Comparison of ENCODE assay signal across 8 mouse cellular contexts in the genomic region with DNA sequence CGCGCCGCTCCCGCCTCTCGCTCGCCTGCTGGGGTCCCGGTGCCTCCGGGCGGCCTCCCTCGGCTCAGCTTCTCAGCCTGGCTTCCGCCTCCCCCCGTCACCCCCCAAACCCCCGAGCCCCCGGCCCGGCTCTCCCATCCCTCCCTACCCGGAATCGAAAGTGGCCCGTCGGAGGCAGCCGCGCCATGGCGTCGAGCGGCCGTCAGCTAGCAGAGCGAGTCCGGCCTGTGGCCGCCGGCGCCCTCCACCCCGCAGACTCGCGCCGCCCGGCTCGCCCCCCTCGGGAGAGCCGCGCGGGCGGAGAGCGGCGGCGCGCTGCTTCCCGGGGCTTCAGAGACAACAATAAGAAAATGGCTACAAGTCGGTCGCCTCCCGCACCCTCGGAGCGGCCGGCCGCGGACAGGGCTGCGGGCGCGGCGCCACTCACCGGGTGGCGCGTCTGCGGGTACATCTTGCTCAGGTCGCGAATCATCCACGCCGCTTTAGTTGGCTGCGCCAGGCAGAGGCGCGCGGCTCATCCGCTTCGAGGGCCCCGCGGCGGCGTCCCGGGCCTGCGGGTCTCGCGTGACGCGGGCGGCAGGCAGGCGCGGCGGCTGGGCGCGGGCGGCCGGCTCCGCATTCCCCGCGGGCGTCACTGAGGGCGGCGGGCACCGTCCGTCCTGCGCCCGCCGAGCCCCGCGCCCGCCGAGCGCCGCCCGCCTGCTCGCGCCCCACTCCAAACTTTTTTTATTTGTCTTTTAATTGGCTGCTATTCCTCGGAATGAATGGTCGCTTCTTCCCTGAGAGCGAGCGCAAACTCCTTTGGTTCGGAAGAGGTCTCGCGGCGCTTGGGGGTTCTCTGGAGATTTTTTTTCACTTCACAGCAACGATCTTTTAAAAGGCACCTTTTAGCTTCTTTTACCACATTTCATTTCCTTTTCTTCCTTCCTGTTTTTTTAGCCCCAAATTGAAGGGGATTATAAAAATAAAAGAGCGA. TPM values are rescaled to one million over a fixed set of nuclear protein-coding genes. Genes with fewer than 3 reads are reported as not detected.
DNase-seq lines count a peak whose midpoint lies in the region; ATAC-seq and TF ChIP-seq lines count a peak whose summit lies in the region.

No protein-coding gene starts in this region.

- H3K9ac ChIP-seq in kidney, embryonic 14.5 days (ENCODE audit: low read depth, low read length) = peak overlapping the region; percentile 93
- peak overlapping the region; percentile 94 for H3K9ac ChIP-seq in liver, embryonic 13.5 days
- H3K9ac ChIP-seq in neural tube, embryonic 12.5 days = peak overlapping the region; percentile 93

- H3K27ac ChIP-seq in embryonic facial prominence, embryonic 10.5 days (replicated peaks) = peak overlapping the region; percentile 97
- peak overlapping the region; percentile 97 for H3K27ac ChIP-seq in heart, embryonic 10.5 days
- peak overlapping the region; percentile 95 for H3K27ac ChIP-seq in kidney, embryonic 14.5 days (ENCODE audit: low read depth, low read length)
- peak overlapping the region; percentile 92 for H3K27ac ChIP-seq in liver, embryonic 13.5 days
- peak overlapping the region; percentile 89 for H3K27ac ChIP-seq in neural tube, embryonic 12.5 days
- H3K27ac ChIP-seq in testis, adult 2 months (ENCODE audit: control insufficient read depth, insufficient read depth, low read depth, low read length) = peak overlapping the region; percentile 94

- peaks cover 7% of the 10 kb centered on the region for H3K27me3 ChIP-seq in embryonic facial prominence, embryonic 10.5 days (replicated peaks; ENCODE audit: low read depth, poor library complexity, severe bottlenecking)
- 0 out of 2 replicates have a peak, but pooled peaks cover 10% of the 10 kb centered on the region for H3K27me3 ChIP-seq in heart, embryonic 10.5 days (ENCODE audit: insufficient read depth, poor library complexity, severe bottlenecking)
- no peaks in the 10 kb centered on the region for H3K27me3 ChIP-seq in kidney, embryonic 14.5 days (ENCODE audit: control insufficient read depth, insufficient read depth, low read length)
- H3K27me3 ChIP-seq in liver, embryonic 13.5 days = no peaks in the 10 kb centered on the region
- H3K27me3 ChIP-seq in neural tube, embryonic 12.5 days (replicated peaks) = no peaks in the 10 kb centered on the region
- no peaks in the 10 kb centered on the region for H3K27me3 ChIP-seq in testis, adult 2 months (ENCODE audit: control insufficient read depth, insufficient read depth, low read length)

- peak; percentile 66 to 71 for DNase-seq in B cell, adult 2 months
- peak; percentile 14 for DNase-seq in adrenal gland, adult 8-10 months
- DNase-seq in embryonic facial prominence, embryonic 10.5 days (ENCODE audit: low spot score) = peak; percentile 71
- no peak for DNase-seq in heart, embryonic 10.5 days (ENCODE audit: low spot score)
- DNase-seq in liver, embryonic 13.5 days = peak; percentile 31

- under 1% methylated on average over 120 of the region's 120 CpGs for WGBS in embryonic facial prominence, embryonic 10.5 days
- under 1% methylated on average over 120 of the region's 120 CpGs for WGBS in heart, embryonic 10.5 days
- under 1% methylated on average over 81 of the region's 120 CpGs for WGBS in kidney, embryonic 14.5 days
- under 1% methylated on average over 97 of the region's 120 CpGs for WGBS in liver, embryonic 13.5 days (ENCODE audit: insufficient replicate concordance)
- WGBS in neural tube, embryonic 12.5 days = under 1% methylated on average over 118 of the region's 120 CpGs

- peaks cover 60% of the 10 kb centered on the region for H3K4me1 ChIP-seq in embryonic facial prominence, embryonic 10.5 days
- H3K4me1 ChIP-seq in heart, embryonic 10.5 days = peaks cover 12% of the 10 kb centered on the region; the same call in 1 of the 2 replicates
- H3K4me1 ChIP-seq in kidney, embryonic 14.5 days (ENCODE audit: control insufficient read depth, insufficient read depth, low read length) = peaks cover 9% of the 10 kb centered on the region; the same call in 1 of the 2 replicates
- peaks cover 41% of the 10 kb centered on the region for H3K4me1 ChIP-seq in liver, embryonic 13.5 days (replicated peaks)
- H3K4me1 ChIP-seq in neural tube, embryonic 12.5 days = peaks cover 24% of the 10 kb centered on the region
- peaks cover 12% of the 10 kb centered on the region for H3K4me1 ChIP-seq in testis, adult 2 months (ENCODE audit: control insufficient read depth, insufficient read depth, low read length)

- peak overlapping the region; percentile 86 for H3K4me3 ChIP-seq in embryonic facial prominence, embryonic 10.5 days
- H3K4me3 ChIP-seq in heart, embryonic 10.5 days = peak overlapping the region; percentile 89
- peak overlapping the region; percentile 77 for H3K4me3 ChIP-seq in kidney, embryonic 14.5 days (ENCODE audit: low read length)
- H3K4me3 ChIP-seq in liver, embryonic 13.5 days (replicated peaks) = peak overlapping the region; percentile 96
- peak overlapping the region; percentile 87 for H3K4me3 ChIP-seq in neural tube, embryonic 12.5 days
- peak overlapping the region; percentile 97 for H3K4me3 ChIP-seq in testis, adult 2 months (ENCODE audit: control insufficient read depth, low read depth, low read length)

- H3K36me3 ChIP-seq in embryonic facial prominence, embryonic 10.5 days (replicated peaks) = peaks cover 10% of the 10 kb centered on the region
- H3K36me3 ChIP-seq in heart, embryonic 10.5 days = no peaks in the 10 kb centered on the region
- H3K36me3 ChIP-seq in kidney, embryonic 14.5 days (ENCODE audit: control insufficient read depth, insufficient read depth, low read length) = peaks cover 3% of the 10 kb centered on the region; the same call in 1 of the 2 replicates
- H3K36me3 ChIP-seq in liver, embryonic 13.5 days = peaks cover 7% of the 10 kb centered on the region; the same call in 1 of the 2 replicates
- H3K36me3 ChIP-seq in neural tube, embryonic 12.5 days = no peaks in the 10 kb centered on the region
- no peaks in the 10 kb centered on the region for H3K36me3 ChIP-seq in testis, adult 2 months (ENCODE audit: control insufficient read depth, insufficient read depth, low read length)

- H3K4me2 ChIP-seq in kidney, embryonic 14.5 days (replicated peaks; ENCODE audit: low read depth, low read length) = peak overlapping the region; percentile 59
- H3K4me2 ChIP-seq in liver, embryonic 13.5 days = peak overlapping the region; percentile 78
- H3K4me2 ChIP-seq in neural tube, embryonic 12.5 days (replicated peaks) = peak overlapping the region; percentile 69

- ATAC-seq in kidney, embryonic 14.5 days (ENCODE audit: low FRiP score, low TSS enrichment) = no peak
- no peak for ATAC-seq in liver, embryonic 13.5 days (ENCODE audit: low read depth)
- peak; percentile 3 for ATAC-seq in neural tube, embryonic 12.5 days (ENCODE audit: low FRiP score, low read depth)

- TF ChIP-seq CTCF in testis, adult 2 months (IDR thresholded peaks at IDR 0.05; ENCODE audit: control insufficient read depth, insufficient read depth, insufficient replicate concordance, low read depth, low read length) = no peak

- TF ChIP-seq POLR2A in testis, adult 2 months (IDR thresholded peaks at IDR 0.05; ENCODE audit: control insufficient read depth, low read depth, low read length) = no peak; the same call in 1 of the 2 replicates

- H3K9me3 ChIP-seq in embryonic facial prominence, embryonic 10.5 days = no peaks in the 10 kb centered on the region
- no peaks in the 10 kb centered on the region for H3K9me3 ChIP-seq in heart, embryonic 10.5 days
- H3K9me3 ChIP-seq in kidney, embryonic 14.5 days (ENCODE audit: control insufficient read depth, low read length) = no peaks in the 10 kb centered on the region
- no peaks in the 10 kb centered on the region for H3K9me3 ChIP-seq in liver, embryonic 13.5 days (replicated peaks)
- no peaks in the 10 kb centered on the region for H3K9me3 ChIP-seq in neural tube, embryonic 12.5 days

RNA-seq across cellular contexts. Expression of gene Tle4, which starts 0.6 kb away (rescaled TPM):
- total RNA-seq in adrenal gland, adult 8-10 months (2022) = 10 to 100 TPM; 10.2 to 16.2 (median 12.8) TPM
- 19.4 and 21.7 TPM in 2 replicates for polyA plus RNA-seq in embryonic facial prominence, embryonic 10.5 days (2016; fragmentation: Nextera tagmentation; extraction: Ambion mirVana)
- 7.6 and 10.6 TPM in 2 replicates for polyA plus RNA-seq in heart, embryonic 10.5 days (2016; fragmentation: Nextera tagmentation; extraction: Ambion mirVana)
- polyA plus RNA-seq in kidney, embryonic 14.5 days (2014; fragmentation: Nextera tagmentation; extraction: Ambion mirVana) = 16.5 and 20.7 TPM in 2 replicates
- polyA plus RNA-seq in liver, embryonic 13.5 days (2015; fragmentation: Nextera tagmentation; extraction: Ambion mirVana) = 4.5 and 4.7 TPM in 2 replicates
- 37.1 and 37.7 TPM in 2 replicates for polyA plus RNA-seq in neural tube, embryonic 12.5 days (2016; fragmentation: Nextera tagmentation; extraction: Ambion mirVana)
- polyA plus RNA-seq in testis, adult 2 months (2012; rRNA removed) = 3.3 and 4.3 TPM in 2 replicates
